Mouse (Mus musculus) ES-E14 (cell line): Measurements from ENCODE around the gene Cadm1.

Experiments
- HCFC1 ChIP-seq: IDR thresholded peaks from 2 replicates; pipeline ENCODE4 v1.6.1; 2012; ENCODE audit warnings: low read length, inconsistent platforms, borderline replicate concordance; ENCODE audit not compliant: insufficient read depth
- ZC3H11A ChIP-seq: IDR thresholded peaks from 2 replicates; pipeline ENCODE4 v1.6.1; 2012; ENCODE audit warnings: low read depth, mild to moderate bottlenecking, inconsistent platforms, low read length, borderline replicate concordance

DNA sequence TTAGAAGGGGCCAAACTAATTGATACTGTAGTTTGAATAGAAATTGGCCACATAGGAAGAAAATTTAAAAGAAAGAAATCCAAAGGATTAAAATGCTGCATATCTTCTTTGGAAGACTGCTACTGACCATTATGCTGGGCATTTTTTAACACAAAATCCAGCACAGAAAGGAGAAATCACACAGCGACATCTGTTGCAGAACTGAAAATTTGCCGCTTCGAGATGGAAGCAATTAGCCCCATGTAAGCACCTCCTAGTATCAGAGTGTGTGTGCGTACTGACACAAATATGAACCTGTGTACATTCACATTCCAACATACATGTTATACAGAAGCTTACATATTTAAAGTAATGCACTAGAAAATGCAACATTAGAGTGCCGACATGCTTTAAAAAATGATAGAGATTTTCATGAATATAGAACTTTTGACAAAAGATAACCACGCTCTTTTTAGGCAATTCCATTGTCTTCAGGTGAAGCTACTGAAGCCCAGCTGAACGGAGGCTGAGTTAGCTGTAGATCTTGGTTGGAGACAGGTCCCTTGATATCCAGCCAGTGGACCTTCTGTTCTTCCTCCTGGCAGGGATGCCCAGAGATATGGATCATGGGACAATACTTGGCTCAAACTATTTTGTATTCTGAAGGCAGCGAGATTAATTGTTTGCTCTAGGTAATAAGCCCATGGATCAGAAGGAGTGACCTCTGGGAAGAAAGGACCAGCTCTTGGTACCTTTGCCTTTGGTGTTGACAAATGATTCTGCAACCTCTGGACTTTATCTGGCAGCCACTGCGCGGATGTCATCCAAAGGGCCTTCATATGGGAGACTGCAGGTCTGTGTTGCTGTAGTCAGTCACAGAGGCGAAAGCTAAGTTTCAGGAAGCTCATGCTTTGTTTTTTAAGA lies 4.9 kb downstream of the Cadm1 start:
- no peak for TF ChIP-seq ZC3H11A
- no peak for TF ChIP-seq HCFC1
